Mouse (Mus musculus) limb, embryonic 13.5 days (tissue): ENCODE results near the gene Dysf. TPM values are rescaled to one million over a fixed set of nuclear protein-coding genes. Genes with fewer than 3 reads are reported as not detected.

Source experiments
- ATAC-seq: fragments of 200-750 bp; cut with Nextera tagmentation; 2 replicates; pipeline ENCODE4 v1.8.0; 2017; ENCODE audit warnings: low read depth, moderate number of reproducible peaks, moderate TSS enrichment; ENCODE audit not compliant: low FRiP score
- H3K27ac ChIP-seq: fragments of 300-500 bp; sonication (generic); 2 replicates; pipeline ENCODE4 v1.5.1; 2015; ENCODE audit warnings: inconsistent platforms, mild to moderate bottlenecking, moderate library complexity
- H3K27me3 ChIP-seq: fragments of 300-500 bp; sonication (generic); 2 replicates; pipeline ENCODE4 v1.6.1; 2015; ENCODE audit warnings: mild to moderate bottlenecking, inconsistent platforms
- H3K36me3 ChIP-seq: fragments of 300-500 bp; sonication (generic); 2 replicates; pipeline ENCODE4 v1.6.1; 2015; ENCODE audit warnings: inconsistent platforms, mild to moderate bottlenecking, moderate library complexity
- H3K4me1 ChIP-seq: fragments of 300-500 bp; sonication (generic); 2 replicates; pipeline ENCODE4 v1.6.1; 2015; ENCODE audit warnings: inconsistent platforms
- H3K4me2 ChIP-seq: fragments of 300-500 bp; sonication (generic); replicated peaks from 2 replicates; pipeline ENCODE4 v1.6.1; 2015; ENCODE audit warnings: inconsistent platforms, mild to moderate bottlenecking, moderate library complexity
- H3K4me3 ChIP-seq: fragments of 300-500 bp; sonication (generic); 2 replicates; pipeline ENCODE4 v1.5.1; 2015; ENCODE audit warnings: moderate library complexity, mild to moderate bottlenecking, inconsistent platforms
- H3K9ac ChIP-seq: fragments of 300-500 bp; sonication (generic); 2 replicates; pipeline ENCODE4 v1.6.1; 2015; ENCODE audit warnings: mild to moderate bottlenecking, inconsistent platforms
- H3K9me3 ChIP-seq: fragments of 300-500 bp; sonication (generic); 2 replicates; pipeline ENCODE4 v1.6.1; 2016; ENCODE audit warnings: inconsistent platforms
- WGBS: fragments of 180-500 bp; shearing (Covaris S2); methylation state at CpG from one replicate; pipeline ENCODE4 v1.1.7; 2015; 5-methylcytosine and 5-hydroxymethylcytosine counted together
- polyA plus RNA-seq: library from polyadenylated mRNA; unstranded; fragments of >200 nt; fragmentation: Nextera tagmentation; extraction: Ambion mirVana; gene quantifications from 2 replicates; pipeline ENCODE4 v1.2.1, GENCODE M21; 2015

The Dysf gene
- polyA plus RNA-seq, 1 experiment from 2014 or later, result 10.2 TPM

DNA sequence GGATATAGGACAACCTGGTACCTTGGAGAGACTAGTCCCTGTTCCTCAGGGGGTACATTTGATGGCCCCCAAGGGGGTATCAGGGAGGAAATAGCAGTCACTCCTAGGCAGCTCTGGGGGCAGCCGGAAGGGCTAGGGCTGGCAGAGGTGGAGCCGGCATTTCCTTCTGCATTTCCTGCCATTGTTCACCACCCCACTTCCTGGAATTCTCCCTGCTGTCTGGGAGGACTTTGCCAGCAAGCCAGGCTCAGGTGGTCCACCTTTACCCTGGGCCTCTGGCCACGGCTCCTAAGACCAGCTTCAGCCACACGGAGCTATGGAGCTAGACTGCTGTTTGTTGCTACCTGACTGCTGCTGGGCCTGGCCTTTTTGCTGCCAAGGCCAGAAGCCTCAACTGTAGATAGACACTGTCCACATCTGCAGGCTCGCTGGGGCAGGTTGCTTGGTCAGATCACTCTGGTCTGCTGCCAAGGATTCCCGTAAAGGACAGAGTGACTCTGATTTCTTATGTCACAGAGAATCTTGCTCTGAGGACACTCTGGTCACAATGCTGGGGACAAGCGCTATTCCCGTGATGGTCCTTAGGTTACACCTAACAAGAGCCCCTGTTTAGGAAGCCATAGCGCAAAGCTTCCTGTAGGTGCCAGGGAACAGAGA lies 45.6 kb downstream of the Dysf start:
- peaks cover 3% of the 10 kb centered on the region; the same call in 1 of the 2 replicates for H3K4me1 ChIP-seq
- H3K27me3 ChIP-seq, result no peaks in the 10 kb centered on the region
- no peak overlapping the region for H3K27ac ChIP-seq
- 76% methylated on average over 9 of the region's 9 CpGs for WGBS
- H3K36me3 ChIP-seq, result no peaks in the 10 kb centered on the region
- no peak overlapping the region for H3K9ac ChIP-seq
- no peaks in the 10 kb centered on the region for H3K9me3 ChIP-seq
- H3K4me3 ChIP-seq, result no peak overlapping the region
- ATAC-seq, result no peak
- no peak overlapping the region for H3K4me2 ChIP-seq

DNA sequence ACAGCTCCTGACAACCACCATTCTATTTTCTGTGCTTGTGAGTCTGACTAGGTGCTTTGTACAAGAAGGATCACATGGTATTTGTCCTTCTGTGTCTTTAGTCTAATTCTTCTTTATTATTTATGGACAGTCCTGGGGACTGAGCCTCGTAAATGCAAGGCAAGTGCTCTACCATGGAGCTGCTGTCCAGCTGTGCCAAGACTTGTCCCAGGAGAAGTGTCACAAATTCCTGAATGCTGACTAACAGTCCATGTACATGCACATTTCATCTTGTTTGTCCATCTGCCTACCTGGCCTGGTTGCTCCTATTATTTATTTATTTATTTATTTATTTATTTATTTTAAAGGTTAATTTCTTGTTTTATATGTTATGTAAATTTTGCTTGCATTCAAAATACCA lies 47.2 kb downstream of the Dysf start:
- Histone ChIP-seq H3K36me3 (no peaks in the 10 kb centered on the region), H3K4me1 (peaks cover 3% of the 10 kb centered on the region; the same call in 1 of the 2 replicates), H3K4me3 (no peak overlapping the region), H3K27me3 (no peaks in the 10 kb centered on the region), H3K4me2 (no peak overlapping the region), H3K27ac (no peak overlapping the region), H3K9ac (no peak overlapping the region), H3K9me3 (no peaks in the 10 kb centered on the region)
- ATAC-seq, result no peak
- WGBS, result 39% methylated on average over 1 of the region's 1 CpGs

DNA sequence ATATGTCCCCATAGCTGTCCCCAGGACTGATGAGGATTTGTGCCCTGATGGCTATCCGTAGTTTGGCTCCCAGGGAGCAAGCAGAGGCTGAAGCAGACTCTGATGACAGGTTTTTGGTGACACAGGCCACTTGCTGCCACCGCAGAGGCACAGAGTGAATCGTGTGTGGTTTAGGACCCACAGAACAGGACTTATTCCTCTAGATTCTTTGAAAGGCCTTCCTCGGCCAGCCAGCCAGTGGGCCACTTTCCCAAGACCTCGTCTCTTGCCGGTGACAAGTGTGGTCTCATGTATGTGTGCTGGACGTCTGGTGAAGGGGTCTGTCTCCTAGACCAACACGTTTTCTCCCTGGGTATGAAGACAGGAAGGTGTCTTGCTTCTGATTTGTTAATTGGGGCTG lies 48.8 kb downstream of the Dysf start:
- ATAC-seq, result no peak
- Histone ChIP-seq H3K9ac (no peak overlapping the region), H3K27ac (no peak overlapping the region), H3K4me3 (no peak overlapping the region), H3K4me2 (no peak overlapping the region), H3K4me1 (0 out of 2 replicates have a peak, but pooled peaks cover 3% of the 10 kb centered on the region), H3K9me3 (no peaks in the 10 kb centered on the region), H3K36me3 (no peaks in the 10 kb centered on the region), H3K27me3 (no peaks in the 10 kb centered on the region)
- WGBS, result 82% methylated on average over 8 of the region's 8 CpGs

DNA sequence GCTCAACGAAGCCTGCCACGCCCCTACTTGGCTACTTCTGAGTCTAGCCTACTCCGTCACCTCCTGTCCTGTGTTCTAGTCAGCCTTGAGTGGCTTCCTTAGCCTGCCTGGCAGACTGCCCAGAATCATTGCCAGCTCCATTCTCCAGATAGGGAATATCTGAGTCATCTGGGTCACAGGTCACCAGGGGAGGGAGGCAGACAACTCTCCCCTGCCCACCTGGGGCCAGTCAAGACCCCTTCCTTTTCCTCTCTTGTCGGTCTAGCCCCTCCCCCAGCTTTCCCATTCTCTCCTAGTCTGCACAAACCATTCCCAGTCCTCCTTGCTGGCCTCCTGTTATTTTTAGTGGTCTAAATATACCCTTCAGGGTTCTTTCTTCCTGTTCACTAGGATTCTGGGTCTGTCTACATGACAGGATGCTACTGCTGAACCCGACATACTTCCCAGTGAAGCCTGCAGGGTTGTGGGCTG lies 50.3 kb downstream of the Dysf start:
- peaks cover 7% of the 10 kb centered on the region; the same call in 1 of the 2 replicates for H3K27me3 ChIP-seq
- no peaks in the 10 kb centered on the region for H3K36me3 ChIP-seq
- H3K4me2 ChIP-seq, result no peak overlapping the region
- H3K27ac ChIP-seq, result no peak overlapping the region
- no peaks in the 10 kb centered on the region for H3K9me3 ChIP-seq
- no peak overlapping the region for H3K4me3 ChIP-seq
- H3K4me1 ChIP-seq, result 0 out of 2 replicates have a peak, but pooled peaks cover 3% of the 10 kb centered on the region
- peak; percentile 28 for ATAC-seq
- WGBS, result 66% methylated on average over 5 of the region's 5 CpGs
- no peak overlapping the region for H3K9ac ChIP-seq

DNA sequence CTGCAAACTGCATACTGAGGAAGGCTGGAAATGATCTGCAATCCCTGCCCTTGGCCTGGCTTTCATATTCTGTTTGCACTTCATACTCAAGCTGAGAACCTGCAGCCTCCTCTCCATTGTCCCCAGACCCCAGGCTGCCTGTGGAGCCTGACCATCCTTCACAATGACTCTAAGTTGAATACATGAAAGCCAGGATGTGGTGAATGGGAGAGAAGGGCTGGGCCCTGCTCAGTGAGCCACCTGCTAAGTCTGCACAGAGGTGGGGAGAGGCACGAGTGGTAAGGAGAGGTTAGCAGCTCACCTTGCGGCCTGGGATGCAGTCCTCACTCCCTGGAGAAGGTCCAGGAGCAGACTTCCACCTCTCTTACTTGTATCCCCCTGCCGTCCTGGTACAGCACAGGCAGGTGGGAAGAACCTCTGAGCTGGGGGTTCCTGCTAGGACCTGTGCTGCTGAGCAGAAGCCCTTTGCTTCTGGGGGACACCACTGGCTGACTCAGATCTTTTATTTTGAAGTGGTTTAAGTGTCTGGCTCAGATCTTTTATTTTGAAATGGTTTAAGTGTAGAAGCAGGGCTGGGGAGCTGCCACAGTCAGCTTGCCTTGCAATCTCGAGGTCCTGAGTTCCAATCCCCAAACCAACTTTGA lies 51.5 kb downstream of the Dysf start:
- Histone ChIP-seq H3K9me3 (no peaks in the 10 kb centered on the region), H3K4me2 (no peak overlapping the region), H3K9ac (no peak overlapping the region), H3K27ac (no peak overlapping the region), H3K4me3 (no peak overlapping the region), H3K4me1 (0 out of 2 replicates have a peak, but pooled peaks cover 3% of the 10 kb centered on the region), H3K27me3 (peaks cover 7% of the 10 kb centered on the region; the same call in 1 of the 2 replicates), H3K36me3 (no peaks in the 10 kb centered on the region)
- WGBS, result 47% methylated on average over 4 of the region's 4 CpGs
- no peak for ATAC-seq

DNA sequence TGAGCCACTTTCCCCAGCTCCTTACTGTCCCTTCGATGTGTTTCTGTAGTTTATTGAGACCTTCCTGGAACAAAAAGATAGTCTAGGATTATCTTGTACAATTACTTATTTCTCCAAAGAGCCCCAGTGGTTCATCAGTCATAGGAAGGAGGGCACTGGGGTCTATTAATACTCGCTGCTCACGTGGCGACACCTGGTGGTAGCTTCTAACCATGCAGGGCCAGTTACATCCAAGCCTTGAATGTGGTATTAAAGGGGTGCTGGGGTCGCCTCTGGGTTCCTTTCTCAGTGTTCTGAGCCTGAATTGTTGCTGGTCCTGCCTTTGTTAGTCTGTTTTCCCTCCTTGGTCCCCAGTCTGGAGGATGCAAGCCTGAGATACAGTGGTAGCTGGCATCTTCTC lies 52.9 kb downstream of the Dysf start:
- H3K9me3 ChIP-seq, result no peaks in the 10 kb centered on the region
- H3K4me1 ChIP-seq, result 0 out of 2 replicates have a peak, but pooled peaks cover 3% of the 10 kb centered on the region
- H3K9ac ChIP-seq, result no peak overlapping the region
- no peak overlapping the region for H3K4me3 ChIP-seq
- no peak overlapping the region for H3K4me2 ChIP-seq
- ATAC-seq, result no peak
- H3K36me3 ChIP-seq, result no peaks in the 10 kb centered on the region
- no peak overlapping the region for H3K27ac ChIP-seq
- WGBS, result 4% methylated on average over 5 of the region's 5 CpGs
- peaks cover 7% of the 10 kb centered on the region; the same call in 1 of the 2 replicates for H3K27me3 ChIP-seq

DNA sequence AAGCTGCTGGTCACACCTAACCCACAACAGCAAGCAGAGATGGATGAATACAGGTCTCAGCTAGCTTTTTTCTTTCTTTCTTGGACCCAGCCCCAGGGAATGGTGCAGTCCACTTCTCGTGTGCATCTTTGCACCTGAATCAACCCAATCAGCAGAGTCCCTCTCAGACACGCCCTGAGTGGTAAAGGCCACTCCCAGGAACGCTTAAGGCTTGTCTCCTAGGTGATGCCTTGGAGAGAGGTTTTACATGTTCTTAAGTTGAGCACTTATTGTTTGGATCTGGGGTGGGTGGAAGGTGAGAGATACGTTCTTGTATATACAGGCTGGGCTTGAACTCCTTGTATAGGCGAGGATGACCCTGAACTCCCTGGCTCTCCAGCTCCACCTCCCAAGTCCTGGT lies 54.2 kb downstream of the Dysf start:
- Histone ChIP-seq H3K27ac (no peak overlapping the region), H3K4me2 (no peak overlapping the region), H3K9me3 (no peaks in the 10 kb centered on the region), H3K27me3 (peaks cover 7% of the 10 kb centered on the region; the same call in 1 of the 2 replicates), H3K36me3 (no peaks in the 10 kb centered on the region), H3K4me1 (0 out of 2 replicates have a peak, but pooled peaks cover 3% of the 10 kb centered on the region), H3K4me3 (no peak overlapping the region), H3K9ac (no peak overlapping the region)
- ATAC-seq, result no peak
- 68% methylated on average over 5 of the region's 5 CpGs for WGBS

DNA sequence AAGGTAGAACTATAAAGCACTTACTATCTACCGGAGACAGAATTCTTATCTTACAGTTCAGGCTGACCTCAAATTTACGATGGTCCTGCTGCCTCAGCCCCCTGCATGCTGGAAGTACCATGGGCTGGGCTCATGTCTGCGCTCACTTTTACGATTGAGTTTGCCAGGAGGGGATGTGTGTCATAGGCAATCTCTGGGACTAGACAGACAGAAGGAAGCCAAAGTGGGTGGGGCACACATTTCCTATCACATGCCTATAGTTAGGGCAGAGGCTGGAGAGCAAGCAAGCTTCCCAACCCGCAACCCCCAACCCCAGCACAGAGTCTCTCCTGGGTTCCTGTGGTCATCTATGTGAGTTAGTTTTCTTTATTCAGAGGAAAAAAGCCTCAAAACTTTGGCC lies 59.8 kb downstream of the Dysf start:
- H3K36me3 ChIP-seq, result no peaks in the 10 kb centered on the region
- no peak overlapping the region for H3K4me2 ChIP-seq
- H3K27me3 ChIP-seq, result 0 out of 2 replicates have a peak, but pooled peaks cover under 1% of the 10 kb centered on the region
- H3K4me3 ChIP-seq, result no peak overlapping the region
- H3K4me1 ChIP-seq, result 0 out of 2 replicates have a peak, but pooled peaks cover 3% of the 10 kb centered on the region
- H3K27ac ChIP-seq, result no peak overlapping the region
- 67% methylated on average over 5 of the region's 5 CpGs for WGBS
- no peak for ATAC-seq
- no peak overlapping the region for H3K9ac ChIP-seq
- H3K9me3 ChIP-seq, result no peaks in the 10 kb centered on the region

DNA sequence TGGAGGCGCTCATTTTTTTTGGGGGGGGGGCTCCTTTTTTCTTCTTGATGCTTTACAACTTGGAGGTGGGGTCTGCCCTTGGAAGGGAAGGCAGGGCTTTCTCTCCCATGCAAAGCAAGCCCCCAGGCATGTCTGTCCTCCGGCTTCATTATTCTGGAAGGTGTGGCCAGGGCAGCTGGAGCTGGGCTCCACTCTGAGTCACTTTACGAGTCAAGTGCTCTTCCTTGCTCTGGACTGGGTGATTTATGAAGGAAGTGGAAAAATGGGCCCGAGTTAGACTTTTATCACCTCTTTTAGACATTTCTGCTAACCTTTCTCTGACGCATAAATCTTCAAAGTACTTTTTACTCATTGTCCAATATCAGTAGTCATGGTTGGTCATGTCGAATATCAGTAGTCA lies 61.9 kb downstream of the Dysf start:
- H3K4me3 ChIP-seq, result no peak overlapping the region
- 0 out of 2 replicates have a peak, but pooled peaks cover 3% of the 10 kb centered on the region for H3K4me1 ChIP-seq
- H3K4me2 ChIP-seq, result no peak overlapping the region
- H3K27me3 ChIP-seq, result no peaks in the 10 kb centered on the region
- ATAC-seq, result no peak
- WGBS, result 49% methylated on average over 6 of the region's 6 CpGs
- H3K9me3 ChIP-seq, result no peaks in the 10 kb centered on the region
- H3K27ac ChIP-seq, result no peak overlapping the region
- no peak overlapping the region for H3K9ac ChIP-seq
- no peaks in the 10 kb centered on the region for H3K36me3 ChIP-seq

DNA sequence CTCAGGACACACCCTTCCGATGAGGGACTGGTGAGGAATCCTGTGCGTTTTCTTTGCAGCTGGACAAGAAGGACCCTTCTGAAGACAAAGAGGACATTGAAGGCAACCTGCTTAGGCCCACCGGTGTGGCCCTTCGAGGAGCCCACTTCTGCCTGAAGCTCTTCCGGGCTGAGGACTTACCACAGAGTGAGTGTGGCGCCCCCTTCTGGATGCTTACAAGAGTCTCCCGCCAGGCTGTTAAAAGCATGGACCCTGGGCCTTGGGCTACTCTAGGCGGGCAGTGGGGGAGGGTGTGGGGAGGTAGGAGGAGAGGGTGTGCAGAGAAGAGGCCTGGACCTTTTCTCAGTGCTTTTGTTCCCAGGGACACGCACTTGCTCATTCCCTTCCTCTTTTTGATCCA lies 64.2 kb downstream of the Dysf start:
- WGBS, result 68% methylated on average over 9 of the region's 9 CpGs
- Histone ChIP-seq H3K4me1 (0 out of 2 replicates have a peak, but pooled peaks cover 3% of the 10 kb centered on the region), H3K4me3 (no peak overlapping the region), H3K9ac (no peak overlapping the region), H3K27ac (no peak overlapping the region), H3K27me3 (no peaks in the 10 kb centered on the region), H3K4me2 (no peak overlapping the region), H3K9me3 (no peaks in the 10 kb centered on the region), H3K36me3 (no peaks in the 10 kb centered on the region)
- ATAC-seq, result no peak

DNA sequence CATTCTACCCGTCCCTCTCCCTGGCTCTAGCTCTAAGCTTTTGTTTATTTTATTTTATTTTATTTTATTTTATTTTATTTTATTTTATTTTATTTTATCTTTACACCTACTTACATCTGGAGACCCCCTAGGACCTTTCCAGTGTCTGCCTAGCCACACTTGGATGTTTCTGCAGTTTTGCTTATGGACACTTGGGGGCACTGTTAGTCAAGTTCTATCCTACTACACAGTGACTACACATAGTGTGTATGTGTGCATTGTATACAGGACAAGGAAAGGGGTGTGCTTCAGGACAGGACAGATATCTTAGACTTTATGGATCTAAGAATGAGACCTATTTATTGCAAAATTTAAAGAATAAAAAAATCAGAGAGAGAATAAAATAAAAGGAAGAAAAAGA lies 69.8 kb downstream of the Dysf start:
- Histone ChIP-seq H3K4me2 (no peak overlapping the region), H3K4me3 (no peak overlapping the region), H3K27me3 (no peaks in the 10 kb centered on the region), H3K36me3 (no peaks in the 10 kb centered on the region), H3K27ac (no peak overlapping the region), H3K4me1 (no peaks in the 10 kb centered on the region), H3K9me3 (no peaks in the 10 kb centered on the region), H3K9ac (no peak overlapping the region)
- 32% methylated on average over 1 of the region's 1 CpGs for WGBS
- no peak for ATAC-seq

DNA sequence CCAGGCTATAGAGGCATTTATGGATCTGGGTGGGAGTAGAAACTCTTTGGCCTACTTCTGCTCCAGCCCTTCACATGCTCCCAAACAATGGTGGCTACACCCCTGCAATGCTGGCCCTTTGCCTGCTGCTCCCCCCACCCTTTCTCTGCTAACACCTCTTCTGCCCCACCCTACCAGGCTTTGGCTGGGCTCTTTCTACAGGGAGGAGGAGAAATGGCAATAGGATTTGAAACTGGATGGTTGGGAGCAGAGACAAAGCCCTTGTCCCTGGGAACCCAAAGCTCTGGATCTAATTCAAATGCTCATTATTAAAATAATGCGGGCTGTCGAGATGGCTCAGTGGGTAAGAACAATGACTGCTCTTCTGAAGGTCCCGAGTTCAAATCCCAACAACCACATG lies 72.2 kb downstream of the Dysf start:
- Histone ChIP-seq H3K36me3 (no peaks in the 10 kb centered on the region), H3K4me3 (no peak overlapping the region), H3K27ac (no peak overlapping the region), H3K4me2 (no peak overlapping the region), H3K4me1 (peaks cover 15% of the 10 kb centered on the region), H3K9ac (no peak overlapping the region), H3K27me3 (no peaks in the 10 kb centered on the region), H3K9me3 (no peaks in the 10 kb centered on the region)
- no peak for ATAC-seq
- WGBS, result 83% methylated on average over 3 of the region's 3 CpGs
